Mouse (Mus musculus) thymus, postnatal 0 days (tissue): ENCODE data around the gene Cirbp. TPM values are rescaled to one million over a fixed set of nuclear protein-coding genes. Genes with fewer than 3 reads are reported as not detected.

Experiments used
- DNase-seq: peaks from one replicate; pipeline ENCODE4 v3.0.0-alpha.2; 2015; ENCODE audit warnings: low spot score
- polyA plus RNA-seq: library from polyadenylated mRNA; unstranded; fragments of >200 nt; fragmentation: Nextera tagmentation; extraction: Ambion mirVana; gene quantifications from 2 replicates; pipeline ENCODE4 v1.2.1, GENCODE M21; 2015

Gene Cirbp
- polyA plus RNA-seq, 1 experiment from 2014 or later, result 376 TPM

- DNase-seq, result peak; percentile 99
These were observed 16.2 kb upstream of the Cirbp start for GRCm38 (mm10) chr10:80149291-80150225.

- peak; percentile 88 for DNase-seq
These were observed 15.3 kb upstream of the Cirbp start for GRCm38 (mm10) chr10:80150226-80151210.

- DNase-seq, result no peak
These were observed 14.4 kb upstream of the Cirbp start for GRCm38 (mm10) chr10:80151211-80152034.

GRCm38 (mm10) chr10:80152071-80152872, 13.5 kb upstream of the Cirbp start:
- DNase-seq, result no peak

- no peak for DNase-seq
These were observed 12.9 kb upstream of the Cirbp start for GRCm38 (mm10) chr10:80152873-80153260.

- DNase-seq, result no peak
These were observed 12.1 kb upstream of the Cirbp start for GRCm38 (mm10) chr10:80153713-80154112.

GRCm38 (mm10) chr10:80154384-80154783, 11.4 kb upstream of the Cirbp start:
- no peak for DNase-seq

GRCm38 (mm10) chr10:80155277-80155676, 10.5 kb upstream of the Cirbp start:
- no peak for DNase-seq

- no peak for DNase-seq
These were observed 9.6 kb upstream of the Cirbp start for GRCm38 (mm10) chr10:80156002-80156751.

- no peak for DNase-seq
These were observed 9.1 kb upstream of the Cirbp start for GRCm38 (mm10) chr10:80156752-80157053.

- DNase-seq, result no peak
These were observed 8.4 kb upstream of the Cirbp start for GRCm38 (mm10) chr10:80157141-80157929.

- peak; percentile 82 for DNase-seq
These were observed 7.3 kb upstream of the Cirbp start for GRCm38 (mm10) chr10:80158307-80158986.

- DNase-seq, result no peak
These were observed 6.7 kb upstream of the Cirbp start for GRCm38 (mm10) chr10:80159021-80159560.

- peak; percentile 100 for DNase-seq
These were observed 6.0 kb upstream of the Cirbp start for GRCm38 (mm10) chr10:80159561-80160454.

- peak; percentile 41 for DNase-seq
These were observed 5.1 kb upstream of the Cirbp start for GRCm38 (mm10) chr10:80160455-80161371.
